Mouse (Mus musculus) midbrain, embryonic 13.5 days (tissue): Measurements from ENCODE around the gene P3h2. TPM values are rescaled to one million over a fixed set of nuclear protein-coding genes. Genes with fewer than 3 reads are reported as not detected.

ENCODE experiments used
- ATAC-seq: fragments of 200-750 bp; cut with Nextera tagmentation; 2 replicates; pipeline ENCODE4 v1.8.0; 2017; ENCODE audit warnings: mild to moderate bottlenecking, moderate TSS enrichment, moderate library complexity
- H3K27ac ChIP-seq: fragments of 300-500 bp; sonication (generic); 2 replicates; pipeline ENCODE4 v1.5.1; 2015; ENCODE audit warnings: inconsistent platforms, mild to moderate bottlenecking, moderate library complexity
- H3K27me3 ChIP-seq: fragments of 300-500 bp; sonication (generic); 2 replicates; pipeline ENCODE4 v1.6.1; 2015; ENCODE audit warnings: mild to moderate bottlenecking, inconsistent platforms
- H3K36me3 ChIP-seq: fragments of 300-500 bp; sonication (generic); 2 replicates; pipeline ENCODE4 v1.6.1; 2015; ENCODE audit warnings: mild to moderate bottlenecking, inconsistent platforms
- H3K4me1 ChIP-seq: fragments of 300-500 bp; sonication (generic); replicated peaks from 2 replicates; pipeline ENCODE4 v1.6.1; 2015; ENCODE audit warnings: inconsistent platforms
- H3K4me2 ChIP-seq: fragments of 300-500 bp; sonication (generic); replicated peaks from 2 replicates; pipeline ENCODE4 v1.6.1; 2015; ENCODE audit warnings: moderate library complexity, mild to moderate bottlenecking, inconsistent platforms
- H3K4me3 ChIP-seq: fragments of 300-500 bp; sonication (generic); replicated peaks from 2 replicates; pipeline ENCODE4 v1.5.1; 2015; ENCODE audit warnings: mild to moderate bottlenecking, inconsistent platforms
- H3K9ac ChIP-seq: fragments of 300-500 bp; sonication (generic); replicated peaks from 2 replicates; pipeline ENCODE4 v1.6.1; 2015; ENCODE audit warnings: mild to moderate bottlenecking, inconsistent platforms
- H3K9me3 ChIP-seq: fragments of 300-500 bp; sonication (generic); 2 replicates; pipeline ENCODE4 v1.6.1; 2016; ENCODE audit warnings: mild to moderate bottlenecking, inconsistent platforms
- WGBS: fragments of 180-500 bp; shearing (Covaris S2); methylation state at CpG from one replicate; pipeline ENCODE4 v1.1.7; 2015; 5-methylcytosine and 5-hydroxymethylcytosine counted together
- polyA plus RNA-seq: library from polyadenylated mRNA; unstranded; fragments of >200 nt; fragmentation: Nextera tagmentation; extraction: Ambion mirVana; gene quantifications from 2 replicates; pipeline ENCODE4 v1.2.1, GENCODE M21; 2015

P3h2 gene
- polyA plus RNA-seq, 1 experiment from 2014 or later = 0.36 TPM

DNA sequence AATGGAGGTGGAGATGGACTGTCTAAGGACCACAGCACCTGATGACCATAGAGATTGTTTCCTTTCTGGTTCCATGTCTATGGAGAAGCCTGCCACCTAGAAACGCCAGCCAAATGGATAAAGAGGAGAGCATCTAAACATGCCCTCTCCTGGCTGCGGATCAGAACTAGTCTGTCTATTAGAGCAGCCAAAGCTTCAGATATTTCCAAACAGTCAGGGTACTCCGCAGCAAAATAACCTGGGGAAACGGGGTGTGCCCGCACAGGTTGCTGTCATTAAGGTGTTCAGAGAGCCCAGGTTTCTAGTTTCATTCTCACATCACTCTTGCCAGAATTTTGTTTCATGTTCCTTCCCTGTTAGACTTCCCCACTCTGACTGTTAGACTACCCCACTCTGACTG lies 16.6 kb downstream of the P3h2 start:
- Histone ChIP-seq H3K4me2 (no peak overlapping the region), H3K27me3 (no peaks in the 10 kb centered on the region), H3K4me3 (no peak overlapping the region), H3K27ac (no peak overlapping the region), H3K9me3 (0 out of 2 replicates have a peak, but pooled peaks cover 2% of the 10 kb centered on the region), H3K4me1 (no peaks in the 10 kb centered on the region), H3K36me3 (no peaks in the 10 kb centered on the region), H3K9ac (no peak overlapping the region)
- WGBS = 90% methylated on average over 5 of the region's 5 CpGs
- ATAC-seq = no peak

DNA sequence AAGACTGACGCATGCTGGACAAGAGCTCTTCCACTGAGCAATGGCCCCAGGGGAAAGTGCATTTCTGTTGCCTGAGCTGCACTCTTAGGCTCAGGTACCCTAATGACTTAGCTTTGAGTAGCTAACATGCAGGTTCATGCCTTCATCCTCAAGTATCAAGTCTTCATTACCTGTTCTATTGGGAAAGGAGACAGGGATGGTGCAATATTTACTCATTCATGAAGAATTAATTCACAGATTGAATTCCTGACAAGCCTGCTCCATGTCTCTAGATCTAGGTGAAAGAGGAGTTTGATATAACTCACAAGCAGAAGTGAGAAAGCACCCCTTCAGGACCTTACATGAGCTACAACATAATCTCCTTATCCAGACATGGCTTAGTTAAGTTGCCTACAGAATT lies 17.3 kb downstream of the P3h2 start:
- H3K9me3 ChIP-seq = 0 out of 2 replicates have a peak, but pooled peaks cover 2% of the 10 kb centered on the region
- H3K27ac ChIP-seq = no peak overlapping the region
- H3K27me3 ChIP-seq = no peaks in the 10 kb centered on the region
- no peaks in the 10 kb centered on the region for H3K4me1 ChIP-seq
- ATAC-seq = no peak
- H3K4me3 ChIP-seq = no peak overlapping the region
- H3K4me2 ChIP-seq = no peak overlapping the region
- no peaks in the 10 kb centered on the region for H3K36me3 ChIP-seq
- H3K9ac ChIP-seq = no peak overlapping the region
- 77% methylated on average over 1 of the region's 1 CpGs for WGBS

DNA sequence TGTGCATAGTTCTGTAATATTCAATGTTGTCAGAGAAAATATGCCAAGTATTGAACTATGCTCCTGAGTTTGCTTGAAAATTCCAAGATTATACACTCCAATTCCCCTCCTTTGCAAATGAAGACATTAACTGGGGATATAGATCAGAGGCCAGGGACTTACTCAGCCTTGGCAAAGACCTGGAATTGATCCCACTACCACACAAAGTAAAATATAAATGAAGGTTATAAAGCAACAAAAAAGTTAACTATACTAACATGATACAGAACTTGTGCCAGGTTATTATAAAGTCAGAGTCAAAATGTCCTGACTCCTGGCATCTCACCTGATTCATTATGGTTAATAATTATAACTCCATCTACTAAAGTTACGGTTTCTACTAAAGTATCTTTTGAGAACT lies 18.6 kb downstream of the P3h2 start:
- H3K36me3 ChIP-seq = no peaks in the 10 kb centered on the region
- no peak overlapping the region for H3K4me2 ChIP-seq
- H3K27ac ChIP-seq = no peak overlapping the region
- WGBS = 98% methylated on average over 1 of the region's 1 CpGs
- H3K4me3 ChIP-seq = no peak overlapping the region
- H3K27me3 ChIP-seq = no peaks in the 10 kb centered on the region
- no peak for ATAC-seq
- 0 out of 2 replicates have a peak, but pooled peaks cover 2% of the 10 kb centered on the region for H3K9me3 ChIP-seq
- H3K4me1 ChIP-seq = no peaks in the 10 kb centered on the region
- H3K9ac ChIP-seq = no peak overlapping the region

DNA sequence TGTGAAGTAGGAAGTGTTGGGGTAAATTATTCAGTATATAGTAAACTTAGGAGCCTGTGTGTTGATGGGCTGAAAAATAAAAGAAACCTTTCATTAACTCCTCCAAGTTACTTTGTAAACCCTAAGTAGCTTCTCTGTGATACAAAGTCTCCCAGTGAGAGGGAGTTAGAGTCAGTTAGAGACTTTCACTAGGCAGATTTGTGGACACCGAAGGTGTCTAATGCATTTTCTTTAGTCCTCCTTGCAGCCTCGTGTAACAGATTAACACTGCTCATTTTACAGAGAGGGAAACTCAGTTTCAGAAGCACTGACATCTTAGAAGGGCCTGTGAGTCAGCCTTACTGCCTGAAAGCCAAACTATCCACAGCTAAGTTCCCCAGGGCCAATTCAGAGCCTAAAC lies 20.4 kb downstream of the P3h2 start:
- no peak for ATAC-seq
- H3K4me3 ChIP-seq = no peak overlapping the region
- WGBS = 42% methylated on average over 2 of the region's 2 CpGs
- no peak overlapping the region for H3K27ac ChIP-seq
- no peak overlapping the region for H3K4me2 ChIP-seq
- no peaks in the 10 kb centered on the region for H3K27me3 ChIP-seq
- H3K9ac ChIP-seq = no peak overlapping the region
- no peaks in the 10 kb centered on the region for H3K36me3 ChIP-seq
- H3K9me3 ChIP-seq = no peaks in the 10 kb centered on the region
- H3K4me1 ChIP-seq = no peaks in the 10 kb centered on the region

DNA sequence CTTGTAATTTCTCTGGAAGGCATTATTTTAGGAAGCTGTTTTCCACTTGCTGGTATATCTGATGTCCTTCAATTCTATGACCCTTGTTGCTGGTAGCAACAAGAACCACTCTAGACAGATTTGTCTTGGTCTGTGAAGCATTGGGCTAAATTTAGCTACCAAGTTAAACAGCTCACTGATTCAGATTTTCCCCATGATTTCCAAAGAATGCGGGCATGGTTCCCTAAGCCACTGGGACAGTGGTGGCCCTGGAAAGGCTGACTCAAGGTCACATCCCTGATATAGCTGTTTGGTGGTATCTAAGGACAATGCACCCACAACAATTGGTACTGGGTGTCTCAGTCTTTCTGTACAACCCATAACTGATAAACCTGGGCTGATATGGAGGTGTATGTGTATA lies 22.8 kb downstream of the P3h2 start:
- Histone ChIP-seq H3K36me3 (no peaks in the 10 kb centered on the region), H3K4me2 (no peak overlapping the region), H3K9me3 (no peaks in the 10 kb centered on the region), H3K4me3 (no peak overlapping the region), H3K27ac (no peak overlapping the region), H3K27me3 (no peaks in the 10 kb centered on the region), H3K4me1 (peaks cover 9% of the 10 kb centered on the region; the same call in 1 of the 2 replicates), H3K9ac (no peak overlapping the region)
- WGBS = 87% methylated on average over 1 of the region's 1 CpGs
- ATAC-seq = no peak

DNA sequence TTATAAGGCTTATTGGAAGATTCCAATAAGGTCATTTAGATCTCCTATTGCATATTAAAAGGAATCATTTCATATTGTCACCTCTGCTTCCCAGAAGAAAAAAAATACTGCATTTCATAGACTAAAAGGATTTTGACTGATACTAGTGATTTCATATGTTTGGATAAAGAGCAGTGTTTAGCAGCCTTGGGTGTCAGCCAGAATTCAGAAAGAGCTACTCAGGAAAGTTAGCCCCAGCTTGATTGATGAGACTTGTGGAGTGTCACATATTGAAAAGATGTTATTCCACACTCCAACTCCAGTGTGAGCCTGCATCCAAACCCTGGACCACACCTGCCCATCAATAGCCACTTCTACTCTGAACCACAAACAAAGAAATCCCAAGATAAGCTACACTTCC lies 23.2 kb downstream of the P3h2 start:
- Histone ChIP-seq H3K36me3 (no peaks in the 10 kb centered on the region), H3K9me3 (no peaks in the 10 kb centered on the region), H3K27ac (no peak overlapping the region), H3K4me2 (no peak overlapping the region), H3K4me1 (peaks cover 13% of the 10 kb centered on the region), H3K9ac (no peak overlapping the region), H3K4me3 (no peak overlapping the region), H3K27me3 (no peaks in the 10 kb centered on the region)
- no peak for ATAC-seq

DNA sequence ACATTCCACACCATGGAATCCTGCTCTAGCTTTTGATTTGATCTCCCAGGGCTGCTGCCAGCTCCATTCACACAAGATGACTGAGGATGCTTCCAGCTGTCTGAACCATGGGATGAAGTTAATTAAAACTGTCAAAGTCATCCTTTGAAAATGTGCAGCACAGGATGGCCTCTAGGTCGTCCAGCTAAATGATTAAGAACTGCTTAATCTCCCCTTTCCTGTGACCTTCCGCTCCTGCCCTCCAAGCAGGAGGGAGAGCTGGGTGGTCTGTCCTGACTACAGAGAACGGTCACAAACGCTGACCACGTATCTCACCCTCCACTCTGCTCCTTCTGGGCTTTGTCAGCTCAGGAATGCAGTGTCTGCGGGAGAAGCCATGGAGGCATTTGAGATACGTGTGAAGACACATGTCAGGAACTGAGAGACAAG lies 26.6 kb downstream of the P3h2 start:
- H3K9ac ChIP-seq = no peak overlapping the region
- no peak overlapping the region for H3K27ac ChIP-seq
- no peak overlapping the region for H3K4me2 ChIP-seq
- ATAC-seq = no peak
- H3K4me3 ChIP-seq = no peak overlapping the region
- WGBS = 9% methylated on average over 7 of the region's 7 CpGs
- no peaks in the 10 kb centered on the region for H3K9me3 ChIP-seq
- H3K4me1 ChIP-seq = peaks cover 17% of the 10 kb centered on the region
- no peaks in the 10 kb centered on the region for H3K36me3 ChIP-seq
- no peaks in the 10 kb centered on the region for H3K27me3 ChIP-seq

DNA sequence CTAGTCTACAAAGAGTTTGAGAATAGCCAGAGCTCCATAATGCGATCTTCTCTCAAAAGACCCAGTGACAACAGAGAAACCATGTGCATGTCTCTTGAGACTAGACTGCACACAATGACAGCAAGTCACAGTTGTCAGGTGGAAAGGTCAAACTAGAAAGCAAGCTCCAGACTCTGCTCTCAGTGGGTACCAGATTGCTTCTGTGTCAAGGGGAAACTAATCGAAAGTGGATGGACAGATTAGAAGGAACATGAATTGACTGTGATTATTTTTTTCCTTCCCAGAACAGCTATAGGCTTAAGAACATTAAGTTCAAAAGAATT lies 27.5 kb downstream of the P3h2 start:
- Histone ChIP-seq H3K27me3 (no peaks in the 10 kb centered on the region), H3K9me3 (no peaks in the 10 kb centered on the region), H3K4me3 (no peak overlapping the region), H3K4me2 (no peak overlapping the region), H3K4me1 (peaks cover 17% of the 10 kb centered on the region), H3K36me3 (no peaks in the 10 kb centered on the region), H3K9ac (no peak overlapping the region), H3K27ac (no peak overlapping the region)
- WGBS = 11% methylated on average over 2 of the region's 2 CpGs
- ATAC-seq = no peak; the same call in 1 of the 2 replicates

DNA sequence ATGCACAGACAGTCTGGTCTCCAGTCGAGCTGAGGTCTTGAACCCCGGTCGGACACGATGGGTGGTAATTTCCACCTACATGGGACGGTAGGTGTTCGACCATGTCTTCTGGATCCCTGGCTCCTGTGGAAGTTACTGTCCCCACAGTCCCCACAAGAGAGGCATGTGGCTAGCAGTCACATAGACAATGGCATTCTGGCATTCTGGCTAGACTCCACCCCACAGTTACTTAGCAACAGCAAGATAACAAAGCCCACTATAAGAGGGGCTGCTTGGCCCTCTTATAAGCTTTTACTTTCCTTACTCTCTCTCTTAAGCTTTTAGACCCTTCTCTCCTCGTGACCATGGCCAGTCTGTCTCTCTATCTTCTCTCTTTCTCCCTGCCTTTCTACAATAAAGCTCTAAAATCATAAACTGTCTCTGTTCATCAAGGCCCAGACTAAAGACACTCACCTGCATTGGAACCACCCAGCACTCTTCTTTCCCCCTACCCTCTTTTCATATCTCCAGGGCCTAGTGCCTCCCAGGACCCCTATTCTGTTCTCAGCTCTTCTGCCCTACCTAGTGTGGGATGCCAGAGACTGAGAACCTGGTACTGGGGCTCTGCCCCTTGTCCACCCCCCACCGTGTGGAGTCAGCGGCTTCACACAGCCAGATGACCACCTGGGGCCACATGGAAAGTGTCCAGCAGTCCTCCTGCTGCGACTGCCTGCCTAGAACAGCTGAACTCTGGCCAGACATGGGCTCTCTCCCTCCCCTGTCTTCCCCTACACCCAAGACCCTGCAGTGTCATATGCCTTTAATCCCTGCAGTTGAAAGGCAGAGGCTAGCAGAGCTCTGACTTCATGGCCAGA lies 28.1 kb downstream of the P3h2 start:
- no peak overlapping the region for H3K27ac ChIP-seq
- no peak overlapping the region for H3K4me3 ChIP-seq
- H3K4me1 ChIP-seq = peaks cover 17% of the 10 kb centered on the region
- no peaks in the 10 kb centered on the region for H3K36me3 ChIP-seq
- peak; percentile 63; the same call in 1 of the 2 replicates for ATAC-seq
- no peaks in the 10 kb centered on the region for H3K9me3 ChIP-seq
- H3K9ac ChIP-seq = no peak overlapping the region
- 47% methylated on average over 10 of the region's 10 CpGs for WGBS
- no peak overlapping the region for H3K4me2 ChIP-seq
- H3K27me3 ChIP-seq = no peaks in the 10 kb centered on the region

DNA sequence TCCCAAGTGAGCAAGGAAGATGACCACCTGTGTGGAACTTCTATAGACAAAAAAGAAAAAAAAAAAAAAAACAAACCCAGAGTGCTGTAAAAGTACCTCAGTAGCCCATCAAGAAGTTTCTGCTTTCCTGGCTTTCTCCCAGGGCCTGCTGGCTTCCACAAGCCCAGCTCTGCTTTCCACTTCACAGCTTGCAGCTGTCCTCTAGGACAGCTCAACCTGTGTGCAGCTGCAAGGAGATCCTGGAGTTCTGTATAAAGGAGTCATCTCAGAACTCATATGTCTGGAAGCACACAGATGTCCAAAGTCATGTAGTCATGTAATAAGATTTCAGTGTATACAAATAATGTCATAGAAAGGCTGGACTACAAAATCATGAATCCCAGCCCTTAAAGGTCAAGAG lies 30.5 kb downstream of the P3h2 start:
- ATAC-seq = no peak
- no peak overlapping the region for H3K4me3 ChIP-seq
- H3K27me3 ChIP-seq = no peaks in the 10 kb centered on the region
- H3K4me1 ChIP-seq = peaks cover 17% of the 10 kb centered on the region
- no peak overlapping the region for H3K9ac ChIP-seq
- no peak overlapping the region for H3K4me2 ChIP-seq
- H3K9me3 ChIP-seq = no peaks in the 10 kb centered on the region
- no peaks in the 10 kb centered on the region for H3K36me3 ChIP-seq
- H3K27ac ChIP-seq = no peak overlapping the region

DNA sequence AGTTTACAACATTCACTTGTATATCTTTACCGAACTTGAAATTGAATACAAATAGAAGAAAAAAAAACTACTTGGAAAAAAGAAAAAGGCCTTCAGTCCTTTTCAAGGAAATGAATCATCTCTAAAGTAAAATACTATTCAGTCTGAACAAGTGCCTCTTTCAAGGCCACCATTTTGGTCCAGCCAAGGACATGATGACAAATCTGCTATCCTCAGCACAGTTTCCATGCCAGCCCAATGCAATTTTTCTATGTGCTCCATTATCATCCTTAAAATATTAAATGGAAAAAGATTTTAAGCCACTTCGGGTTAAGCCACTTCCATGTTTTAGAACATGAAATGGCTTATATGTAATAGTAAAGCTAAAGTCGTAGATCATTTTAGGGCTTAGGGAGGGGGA lies 35.2 kb downstream of the P3h2 start:
- WGBS = 90% methylated on average over 3 of the region's 3 CpGs
- Histone ChIP-seq H3K36me3 (no peaks in the 10 kb centered on the region), H3K27ac (no peak overlapping the region), H3K4me2 (no peak overlapping the region), H3K4me1 (no peaks in the 10 kb centered on the region), H3K4me3 (no peak overlapping the region), H3K9ac (no peak overlapping the region), H3K27me3 (no peaks in the 10 kb centered on the region), H3K9me3 (no peaks in the 10 kb centered on the region)
- ATAC-seq = no peak

DNA sequence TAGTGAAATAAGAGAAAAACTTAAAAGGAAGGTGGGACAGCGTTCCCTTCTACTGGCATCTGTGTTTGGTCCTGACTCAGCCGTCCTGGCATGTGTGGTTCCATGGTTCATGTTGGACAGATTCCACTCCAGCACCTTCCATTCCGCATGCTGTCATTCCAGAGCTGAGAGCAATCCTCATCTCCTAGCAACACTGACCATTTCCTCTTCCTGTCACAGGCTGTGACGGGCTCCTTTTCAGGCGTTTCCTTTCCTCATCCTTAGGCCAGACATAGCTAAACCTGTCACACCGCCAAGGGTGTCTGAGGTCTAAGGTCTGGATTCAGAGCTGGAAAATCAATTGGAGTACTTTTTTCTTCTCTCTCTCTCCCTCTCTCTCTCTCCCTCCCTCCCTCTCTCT lies 40.5 kb downstream of the P3h2 start:
- Histone ChIP-seq H3K4me2 (no peak overlapping the region), H3K4me1 (no peaks in the 10 kb centered on the region), H3K27me3 (no peaks in the 10 kb centered on the region), H3K9ac (no peak overlapping the region), H3K9me3 (no peaks in the 10 kb centered on the region), H3K4me3 (no peak overlapping the region), H3K36me3 (no peaks in the 10 kb centered on the region), H3K27ac (no peak overlapping the region)
- 66% methylated on average over 6 of the region's 6 CpGs for WGBS
- no peak for ATAC-seq
